Mouse (Mus musculus) stomach, embryonic 14.5 days (tissue): ENCODE measurements around the gene Cib3. TPM values are rescaled to one million over a fixed set of nuclear protein-coding genes. Genes with fewer than 3 reads are reported as not detected.
A peak's percentile ranks its signal among the peaks of the same experiment; 100 is the strongest.

ENCODE experiments used
- ATAC-seq: fragments of 200-750 bp; cut with Nextera tagmentation; 2 replicates; pipeline ENCODE4 v1.8.0; 2017; ENCODE audit warnings: low read depth, moderate TSS enrichment; ENCODE audit not compliant: insufficient number of reproducible peaks, insufficient read depth, low FRiP score
- H3K27ac ChIP-seq: fragments of 300-500 bp; sonication (generic); 2 replicates; pipeline ENCODE4 v1.5.1; 2014; ENCODE audit warnings: mild to moderate bottlenecking, low read length, moderate library complexity, mixed read lengths
- H3K27me3 ChIP-seq: fragments of 300-500 bp; sonication (generic); 2 replicates; pipeline ENCODE4 v1.6.1; 2014; ENCODE audit warnings: low read length, control low read depth, mixed read lengths; ENCODE audit not compliant: control insufficient read depth, insufficient read depth
- H3K36me3 ChIP-seq: fragments of 300-500 bp; sonication (generic); 2 replicates; pipeline ENCODE4 v1.6.1; 2014; ENCODE audit warnings: mild to moderate bottlenecking, control low read depth, low read length, moderate library complexity, mixed read lengths; ENCODE audit not compliant: control insufficient read depth, insufficient read depth
- H3K4me1 ChIP-seq: fragments of 300-500 bp; sonication (generic); 2 replicates; pipeline ENCODE4 v1.6.1; 2014; ENCODE audit warnings: low read length, control low read depth, mixed read lengths; ENCODE audit not compliant: control insufficient read depth, insufficient read depth
- H3K4me2 ChIP-seq: fragments of 300-500 bp; sonication (generic); replicated peaks from 2 replicates; pipeline ENCODE4 v1.6.1; 2014; ENCODE audit warnings: low read depth, low read length, control low read depth
- H3K4me3 ChIP-seq: fragments of 300-500 bp; sonication (generic); 2 replicates; pipeline ENCODE4 v1.5.1; 2014; ENCODE audit warnings: low read depth, low read length, control low read depth
- H3K9ac ChIP-seq: fragments of 300-500 bp; sonication (generic); replicated peaks from 2 replicates; pipeline ENCODE4 v1.6.1; 2014; ENCODE audit warnings: low read depth, mild to moderate bottlenecking, control low read depth, low read length, moderate library complexity, mixed read lengths
- H3K9me3 ChIP-seq: fragments of 300-500 bp; sonication (generic); 2 replicates; pipeline ENCODE4 v1.6.1; 2016; ENCODE audit warnings: low read depth, low read length, control low read depth; ENCODE audit not compliant: control insufficient read depth
- WGBS: fragments of 180-500 bp; shearing (Covaris S2); extraction: QIAGEN DNeasy Blood & Tissue Kit; methylation state at CpG from one replicate; pipeline ENCODE4 v1.1.7; 2014; 5-methylcytosine and 5-hydroxymethylcytosine counted together
- polyA plus RNA-seq: library from polyadenylated mRNA; unstranded; fragments of >200 nt; fragmentation: Nextera tagmentation; extraction: Ambion mirVana; gene quantifications from 2 replicates; pipeline ENCODE4 v1.2.1, GENCODE M21; 2014

The Cib3 gene
- polyA plus RNA-seq, 1 experiment from 2014 or later: not detected

DNA sequence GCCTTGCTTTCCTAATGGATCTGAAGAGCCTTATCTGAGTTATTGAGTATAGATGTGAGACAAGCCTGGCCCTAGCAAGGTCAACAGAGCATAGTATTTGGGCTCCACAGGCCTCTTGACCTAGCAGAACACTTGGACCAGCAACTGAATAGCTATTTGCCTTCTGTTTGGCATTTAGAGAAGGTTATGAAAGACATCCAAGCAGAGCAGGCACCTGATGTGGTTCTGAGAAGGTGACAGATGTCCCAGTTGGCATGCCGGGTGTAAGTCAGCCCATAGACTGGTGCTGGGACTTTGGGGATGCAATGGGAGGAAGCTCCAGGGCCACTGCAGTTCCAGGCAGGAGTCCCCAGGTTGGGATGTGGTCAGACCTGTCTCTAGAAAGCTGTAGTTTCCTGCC is 29.6 kb upstream of the Cib3 start:
- no peak overlapping the region for H3K4me2 ChIP-seq
- peaks cover 4% of the 10 kb centered on the region; the same call in 1 of the 2 replicates for H3K36me3 ChIP-seq
- WGBS: 96% methylated on average over 1 of the region's 1 CpGs
- H3K9me3 ChIP-seq: no peaks in the 10 kb centered on the region
- ATAC-seq: no peak
- H3K9ac ChIP-seq: no peak overlapping the region
- no peak overlapping the region for H3K4me3 ChIP-seq
- no peaks in the 10 kb centered on the region for H3K27me3 ChIP-seq
- peaks cover 5% of the 10 kb centered on the region; the same call in 1 of the 2 replicates for H3K4me1 ChIP-seq
- no peak overlapping the region for H3K27ac ChIP-seq

DNA sequence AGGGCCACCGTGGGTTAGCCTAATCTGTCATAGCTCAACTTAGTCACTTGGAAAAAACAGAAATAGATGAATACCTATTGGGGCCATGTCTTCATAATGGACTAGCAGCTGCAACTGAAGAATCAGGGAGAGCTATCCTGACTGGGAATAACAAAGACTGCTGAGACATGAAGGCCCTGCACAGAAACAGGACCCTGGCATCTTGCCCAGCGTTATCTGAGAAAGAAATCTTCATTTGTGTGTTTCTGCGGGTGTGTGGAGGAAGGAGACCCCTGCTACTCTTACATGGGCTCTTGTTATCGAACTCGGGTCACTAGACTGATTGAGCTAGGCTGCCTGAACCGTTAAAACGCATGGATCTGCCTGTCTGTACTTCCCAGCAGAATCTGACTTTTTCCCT is 28.3 kb upstream of the Cib3 start:
- H3K9ac ChIP-seq: peak overlapping the region; percentile 53; the same call in 1 of the 2 replicates
- no peak for ATAC-seq
- no peaks in the 10 kb centered on the region for H3K36me3 ChIP-seq
- no peak overlapping the region for H3K27ac ChIP-seq
- H3K9me3 ChIP-seq: no peaks in the 10 kb centered on the region
- H3K4me1 ChIP-seq: peaks cover 5% of the 10 kb centered on the region; the same call in 1 of the 2 replicates
- 63% methylated on average over 7 of the region's 7 CpGs for WGBS
- H3K27me3 ChIP-seq: no peaks in the 10 kb centered on the region
- H3K4me2 ChIP-seq: peak overlapping the region; percentile 68
- peak overlapping the region; percentile 68 for H3K4me3 ChIP-seq

DNA sequence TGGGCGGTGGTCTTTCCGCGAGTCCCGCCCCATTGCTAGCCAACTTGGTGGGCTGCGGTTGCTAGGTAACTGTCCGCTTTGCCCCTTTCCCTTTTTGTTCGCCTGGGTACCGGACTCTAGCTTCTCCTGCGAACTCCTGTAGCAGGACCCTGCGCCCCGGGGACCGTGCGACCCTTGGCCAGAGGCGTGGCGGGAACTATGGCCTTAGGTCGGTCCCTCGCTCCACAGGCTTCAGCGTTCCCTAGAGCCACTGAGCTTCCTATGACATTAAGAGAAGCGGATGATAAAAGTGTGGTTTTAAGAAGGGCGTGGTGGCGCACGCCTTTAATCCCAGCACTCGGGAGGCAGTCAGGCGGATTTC is 27.7 kb upstream of the Cib3 start:
- H3K9ac ChIP-seq: peak overlapping the region; percentile 53
- H3K27ac ChIP-seq: peak overlapping the region; percentile 84
- H3K9me3 ChIP-seq: no peaks in the 10 kb centered on the region
- H3K4me3 ChIP-seq: peak overlapping the region; percentile 68
- no peaks in the 10 kb centered on the region for H3K36me3 ChIP-seq
- peaks cover 5% of the 10 kb centered on the region; the same call in 1 of the 2 replicates for H3K4me1 ChIP-seq
- ATAC-seq: peak; percentile 60
- H3K27me3 ChIP-seq: no peaks in the 10 kb centered on the region
- 1% methylated on average over 24 of the region's 24 CpGs for WGBS
- peak overlapping the region; percentile 68 for H3K4me2 ChIP-seq

DNA sequence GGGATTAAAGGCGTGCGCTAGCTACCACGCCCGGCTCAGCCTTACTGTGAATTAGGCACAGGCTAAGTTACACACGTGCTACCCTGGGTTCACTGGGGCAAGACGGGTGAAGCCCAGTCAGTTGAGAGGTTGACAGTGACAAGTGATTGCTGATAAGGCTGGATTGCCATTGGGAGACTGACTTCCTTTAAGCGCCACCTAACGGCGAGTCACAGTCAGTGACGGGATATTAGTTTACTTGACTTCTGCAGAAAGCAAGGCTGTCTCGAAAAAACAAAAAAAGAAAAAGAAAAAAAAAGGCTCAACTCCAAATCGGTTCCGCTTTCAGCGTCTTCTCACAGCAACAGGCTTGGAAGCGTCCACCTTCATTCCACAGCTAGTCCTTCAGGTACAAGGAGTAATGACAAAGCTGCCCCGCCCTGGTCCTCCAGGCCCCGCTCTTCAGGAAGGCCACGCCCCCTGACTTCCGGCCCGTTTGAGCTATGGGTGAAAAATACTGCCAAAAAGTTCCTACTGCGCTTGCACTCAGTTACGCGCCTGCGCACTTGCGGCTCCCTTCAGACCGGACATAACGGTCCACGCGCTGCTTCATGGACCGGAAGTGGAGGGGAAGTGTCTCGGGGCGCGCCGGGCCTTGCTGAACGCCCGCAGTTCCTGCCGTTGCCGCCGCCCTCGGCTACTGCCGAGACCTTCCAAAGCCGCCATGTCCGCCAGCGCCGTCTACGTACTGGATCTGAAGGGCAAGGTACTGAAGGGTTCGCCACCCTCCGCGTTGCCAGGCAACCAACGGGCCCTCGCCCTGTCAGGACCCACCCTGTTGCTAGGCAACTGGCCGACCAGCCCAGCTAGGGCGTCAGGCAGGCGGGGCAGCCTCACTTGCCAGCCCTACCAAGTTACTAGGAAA is 27.1 kb upstream of the Cib3 start, which contains the start of gene Ap1m1:
Gene Ap1m1 (plus strand): TSS at position 520 of the 904 bp plus-strand sequence.
- Histone ChIP-seq H3K9me3 (no peaks in the 10 kb centered on the region), H3K4me1 (peaks cover 5% of the 10 kb centered on the region; the same call in 1 of the 2 replicates), H3K27me3 (no peaks in the 10 kb centered on the region), H3K4me2 (peak within 1 kb of the TSS; percentile 68), H3K27ac (peak within 1 kb of the TSS; percentile 84), H3K36me3 (no peaks in the 10 kb centered on the region), H3K9ac (peak within 1 kb of the TSS; percentile 53), H3K4me3 (peak within 1 kb of the TSS; percentile 68)
- ATAC-seq: peak; percentile 94
- under 1% methylated on average over 54 of the region's 54 CpGs for WGBS

DNA sequence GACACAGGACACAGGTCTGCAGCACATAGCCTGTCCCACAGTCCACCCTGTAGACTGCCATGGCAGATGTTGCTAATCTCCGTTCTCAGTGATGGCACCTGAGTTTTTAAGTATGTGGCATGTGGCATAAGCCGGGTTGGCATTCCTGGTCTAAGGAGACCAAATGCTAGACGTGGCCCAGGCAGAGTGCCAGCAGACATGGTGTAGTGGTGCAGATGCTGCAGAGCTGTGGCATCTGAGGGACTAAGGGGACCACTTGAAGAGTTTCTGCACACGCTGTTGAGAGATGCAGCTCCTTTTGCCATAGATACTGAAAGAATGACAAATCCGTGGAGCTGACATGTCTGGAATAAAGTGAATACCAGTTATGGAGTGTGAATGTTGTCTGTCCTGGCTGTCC is 10.0 kb upstream of the Cib3 start:
- Histone ChIP-seq H3K27me3 (no peaks in the 10 kb centered on the region), H3K4me2 (no peak overlapping the region), H3K27ac (no peak overlapping the region), H3K36me3 (peaks cover 23% of the 10 kb centered on the region), H3K9me3 (no peaks in the 10 kb centered on the region), H3K9ac (no peak overlapping the region), H3K4me1 (peaks cover 12% of the 10 kb centered on the region), H3K4me3 (no peak overlapping the region)
- WGBS: 90% methylated on average over 5 of the region's 5 CpGs
- ATAC-seq: no peak

DNA sequence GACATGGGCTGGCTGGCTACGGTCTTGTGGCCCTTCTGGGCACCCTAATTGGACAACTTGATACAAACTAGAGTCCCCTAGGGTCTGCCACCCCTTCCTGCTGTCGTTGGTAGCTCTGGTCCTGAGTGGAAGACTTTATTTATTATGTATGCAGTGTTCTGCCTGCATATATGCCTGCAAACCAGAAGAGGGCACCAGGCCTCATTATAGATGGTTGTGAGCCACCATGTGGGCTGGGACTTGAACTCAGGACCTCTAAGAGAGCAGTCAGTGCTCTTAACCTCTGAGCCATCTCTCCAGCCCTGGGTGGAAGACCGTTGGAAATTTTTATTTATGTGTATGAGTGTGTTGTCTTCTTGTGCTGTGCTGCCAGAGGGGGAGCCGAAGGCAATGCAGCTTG is 8.1 kb upstream of the Cib3 start:
- ATAC-seq: no peak
- H3K9ac ChIP-seq: no peak overlapping the region; the same call in 1 of the 2 replicates

GRCm38 (mm10) chr8:72219541-72220363 is 7.1 kb upstream of the Cib3 start, which contains the start of gene Fam32a:
Fam32a (plus strand) TSS chr8:72219730.
- WGBS: 9% methylated on average over 38 of the region's 39 CpGs
- peaks cover 23% of the 10 kb centered on the region for H3K36me3 ChIP-seq
- peak; percentile 97 for ATAC-seq
- H3K27me3 ChIP-seq: no peaks in the 10 kb centered on the region
- peak within 1 kb of the TSS; percentile 70 for H3K27ac ChIP-seq
- H3K9ac ChIP-seq: peak within 1 kb of the TSS; percentile 52
- peak within 1 kb of the TSS; percentile 51 for H3K4me2 ChIP-seq
- H3K4me3 ChIP-seq: peak within 1 kb of the TSS; percentile 67
- no peaks in the 10 kb centered on the region for H3K9me3 ChIP-seq
- H3K4me1 ChIP-seq: peaks cover 12% of the 10 kb centered on the region

More for the DNA sequence above, 8.1 kb upstream of the Cib3 start:
- Histone ChIP-seq H3K4me2 (peak overlapping the region; percentile 51), H3K4me3 (peak overlapping the region; percentile 67; the same call in 1 of the 2 replicates), H3K9me3 (no peaks in the 10 kb centered on the region), H3K4me1 (peaks cover 12% of the 10 kb centered on the region), H3K36me3 (peaks cover 23% of the 10 kb centered on the region), H3K27ac (no peak overlapping the region), H3K27me3 (no peaks in the 10 kb centered on the region)
- WGBS: 86% methylated on average over 4 of the region's 4 CpGs
